Mouse (Mus musculus) lung, adult 2 months (tissue): ENCODE measurements around the gene Fstl4.

Experiments used
- CTCF ChIP-seq: fragments of 200-500 bp; IDR thresholded peaks from 2 replicates; pipeline ENCODE4 v1.5.1; 2011; ENCODE audit warnings: mild to moderate bottlenecking, low read length, control low read depth; ENCODE audit not compliant: insufficient read depth
- POLR2A ChIP-seq: fragments of 200-500 bp; IDR thresholded peaks from 2 replicates; pipeline ENCODE4 v1.6.1; 2011; ENCODE audit warnings: low read depth, mild to moderate bottlenecking, control low read depth, low read length, borderline replicate concordance; ENCODE audit errors: extremely low read depth

DNA sequence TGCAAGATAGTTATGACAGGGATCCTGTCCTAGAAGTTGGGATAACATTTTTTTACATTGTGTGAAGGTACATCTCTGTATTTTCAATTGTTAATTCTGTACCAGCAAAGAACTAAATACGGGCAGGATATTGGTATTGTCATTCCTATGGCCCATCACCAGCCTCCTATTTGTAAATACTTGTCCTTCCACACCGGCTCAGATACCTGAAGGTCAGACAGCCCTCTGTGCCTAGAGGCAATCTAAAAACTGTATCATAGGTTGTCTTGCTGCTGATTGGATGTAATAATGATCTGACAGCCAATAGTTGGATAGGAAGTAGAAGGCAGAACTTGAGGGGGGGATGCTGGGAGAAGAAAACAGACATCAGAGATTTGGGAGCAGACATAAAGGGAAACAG, 432.7 kb downstream of the Fstl4 start:
- TF ChIP-seq CTCF (no peak), POLR2A (no peak)
